Mouse (Mus musculus): ENCODE measurements at regions not wholly inside any gene's neighbourhood (a gene's known extent, or its start where the extent isn't known, plus 50 kb on each side); places are given as distances from the start of the nearest gene placed in this dataset.

DNA sequence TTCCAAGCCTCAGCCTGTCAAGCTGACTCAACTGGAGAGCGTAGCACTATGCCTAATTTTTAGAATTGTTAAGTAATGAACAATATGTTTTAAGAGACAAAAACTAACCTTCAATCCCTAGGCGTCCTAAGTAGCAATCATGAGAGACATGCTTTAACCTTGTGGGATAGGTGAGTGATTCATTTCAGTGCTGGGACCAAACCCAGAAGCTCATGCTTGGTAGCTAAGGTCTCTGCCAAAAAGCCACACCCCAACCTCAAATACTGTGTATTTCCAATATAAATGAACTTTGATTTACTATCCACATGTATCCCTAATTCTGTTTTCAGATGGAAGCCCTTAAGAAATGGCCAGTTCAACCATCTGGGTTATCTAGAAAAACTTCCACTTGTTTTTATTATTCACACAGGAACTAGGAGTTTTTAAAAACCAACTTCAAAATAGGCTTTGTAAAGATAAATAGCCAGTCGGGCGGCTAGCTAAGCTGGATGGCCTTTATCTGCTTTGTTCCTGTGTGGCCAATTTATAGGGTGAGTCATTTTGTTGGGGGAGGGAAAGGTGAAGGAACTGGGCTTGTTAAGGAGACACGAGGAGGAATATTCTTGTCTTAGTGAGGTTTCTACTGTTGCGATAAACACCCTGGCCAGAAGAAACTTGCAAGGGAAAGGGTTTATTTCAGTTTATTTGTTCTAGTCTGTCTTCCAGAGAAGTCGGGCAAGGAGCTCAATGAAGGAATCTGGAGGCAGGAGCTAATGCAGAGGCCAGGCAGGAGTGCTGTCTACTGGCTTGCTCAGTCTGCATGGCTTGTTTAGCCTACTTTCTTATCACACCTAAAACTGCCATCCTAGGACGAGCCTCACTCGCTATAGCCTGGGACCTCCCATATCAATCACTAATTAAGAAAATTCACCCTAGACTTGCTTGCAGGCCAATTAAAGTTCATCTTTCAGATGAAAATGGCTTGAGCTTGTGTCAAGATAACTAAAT lies 114.8 kb upstream of the Immp2l start:
- TF ChIP-seq POLR2A (IDR thresholded peaks at IDR 0.05; ENCODE audit: low read depth, low read length) (no peak), CTCF (conservative IDR thresholded peaks at IDR 0.05; ENCODE audit: insufficient read depth, insufficient read length, low read depth, low read length) (no peak)

Data from kidney, adult 2 months (tissue).